ENCODE assay signal across 15 mouse cellular contexts in the genomic region with DNA sequence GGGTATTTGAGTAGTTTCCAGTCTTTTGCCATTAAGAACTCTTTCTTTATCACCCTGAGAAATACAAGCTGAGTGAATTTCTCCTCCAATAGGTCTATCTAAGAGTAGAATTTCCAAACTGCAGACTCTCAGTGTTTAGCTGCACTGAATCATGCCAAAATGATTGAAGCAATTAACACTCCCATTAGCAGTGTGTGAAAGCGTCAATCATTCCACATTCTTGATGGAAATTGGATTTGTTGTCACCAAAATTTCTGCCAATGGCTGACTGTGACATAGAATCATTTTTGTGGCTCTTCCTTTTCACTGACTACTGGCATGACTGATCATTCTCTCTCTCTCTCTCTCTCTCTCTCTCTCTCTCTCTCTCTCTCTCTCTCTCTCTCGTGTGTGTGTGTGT.
DNase-seq lines count a peak whose midpoint lies in the region; ATAC-seq and TF ChIP-seq lines count a peak whose summit lies in the region.
"Had no signal": no experiment of that assay in that cellular context is flagged by ENCODE, and none has a peak within 500 bp of the region (broad histone marks: within the 10 kb centered on the region; RNA-seq: fewer than 3 reads in every experiment).

No protein-coding gene starts in this region.

- ATAC-seq in forebrain, embryonic 15.5 days (replicated peaks): 0 out of 2 replicates have a peak, but pooled peaks have one; percentile 35
- ATAC-seq in forebrain, postnatal 0 days: peak; percentile 87
- ATAC-seq in forebrain, embryonic 13.5 days: no peak
- ATAC-seq in liver, embryonic 12.5 days: no peak

- no peaks in the 10 kb centered on the region for H3K9me3 ChIP-seq in forebrain, embryonic 15.5 days
- no peaks in the 10 kb centered on the region; the same call in 1 of the 2 replicates for H3K9me3 ChIP-seq in forebrain, embryonic 10.5 days
- H3K9me3 ChIP-seq in forebrain, postnatal 0 days (ENCODE audit: low read length): no peaks in the 10 kb centered on the region
- H3K9me3 ChIP-seq in forebrain, embryonic 13.5 days (replicated peaks): no peaks in the 10 kb centered on the region; the same call in 1 of the 2 replicates
- H3K9me3 ChIP-seq in liver, embryonic 12.5 days (replicated peaks): peaks cover 5% of the 10 kb centered on the region
- H3K9me3 ChIP-seq: embryonic facial prominence, embryonic 12.5 days had no signal

- no peaks in the 10 kb centered on the region for H3K4me1 ChIP-seq in forebrain, embryonic 15.5 days
- H3K4me1 ChIP-seq in forebrain, embryonic 10.5 days: no peaks in the 10 kb centered on the region
- no peaks in the 10 kb centered on the region for H3K4me1 ChIP-seq in forebrain, postnatal 0 days (ENCODE audit: insufficient read depth)
- H3K4me1 ChIP-seq in forebrain, embryonic 13.5 days: no peaks in the 10 kb centered on the region
- no peaks in the 10 kb centered on the region for H3K4me1 ChIP-seq in liver, embryonic 12.5 days
- H3K4me1 ChIP-seq: embryonic facial prominence, embryonic 10.5 days; embryonic facial prominence, embryonic 12.5 days had no signal

- no peaks in the 10 kb centered on the region for H3K27me3 ChIP-seq in forebrain, embryonic 15.5 days
- no peaks in the 10 kb centered on the region for H3K27me3 ChIP-seq in forebrain, embryonic 10.5 days (ENCODE audit: poor library complexity, severe bottlenecking)
- no peaks in the 10 kb centered on the region for H3K27me3 ChIP-seq in forebrain, postnatal 0 days (ENCODE audit: insufficient read depth, low read length)
- H3K27me3 ChIP-seq in forebrain, embryonic 13.5 days: no peaks in the 10 kb centered on the region
- no peaks in the 10 kb centered on the region for H3K27me3 ChIP-seq in liver, embryonic 12.5 days (replicated peaks)
- H3K27me3 ChIP-seq: embryonic facial prominence, embryonic 12.5 days had no signal

- no peak for TF ChIP-seq CTCF in forebrain, postnatal 0 days (IDR thresholded peaks at IDR 0.05; ENCODE audit: low read depth)

- no peaks in the 10 kb centered on the region for H3K36me3 ChIP-seq in forebrain, embryonic 15.5 days
- H3K36me3 ChIP-seq in forebrain, embryonic 10.5 days (replicated peaks): no peaks in the 10 kb centered on the region
- H3K36me3 ChIP-seq in forebrain, postnatal 0 days (ENCODE audit: insufficient read depth): no peaks in the 10 kb centered on the region
- no peaks in the 10 kb centered on the region for H3K36me3 ChIP-seq in forebrain, embryonic 13.5 days (ENCODE audit: poor library complexity, severe bottlenecking)
- H3K36me3 ChIP-seq in liver, embryonic 12.5 days: no peaks in the 10 kb centered on the region
- H3K36me3 ChIP-seq: embryonic facial prominence, embryonic 10.5 days; embryonic facial prominence, embryonic 12.5 days had no signal

- no peak overlapping the region for H3K9ac ChIP-seq in forebrain, embryonic 15.5 days (replicated peaks)
- no peak overlapping the region for H3K9ac ChIP-seq in forebrain, postnatal 0 days
- no peak overlapping the region for H3K9ac ChIP-seq in forebrain, embryonic 13.5 days
- no peak overlapping the region for H3K9ac ChIP-seq in liver, embryonic 12.5 days
- H3K9ac ChIP-seq: embryonic facial prominence, embryonic 12.5 days had no signal

- H3K27ac ChIP-seq in forebrain, embryonic 15.5 days (replicated peaks): no peak overlapping the region
- no peak overlapping the region for H3K27ac ChIP-seq in forebrain, embryonic 10.5 days
- no peak overlapping the region for H3K27ac ChIP-seq in forebrain, postnatal 0 days (ENCODE audit: low read depth, low read length)
- H3K27ac ChIP-seq in forebrain, embryonic 13.5 days: no peak overlapping the region
- no peak overlapping the region for H3K27ac ChIP-seq in liver, embryonic 12.5 days
- H3K27ac ChIP-seq: embryonic facial prominence, embryonic 10.5 days; embryonic facial prominence, embryonic 12.5 days had no signal

- no peak overlapping the region for H3K4me3 ChIP-seq in forebrain, embryonic 15.5 days
- H3K4me3 ChIP-seq in forebrain, embryonic 10.5 days: no peak overlapping the region
- H3K4me3 ChIP-seq in forebrain, postnatal 0 days (ENCODE audit: low read depth, low read length): no peak overlapping the region
- no peak overlapping the region for H3K4me3 ChIP-seq in forebrain, embryonic 13.5 days
- H3K4me3 ChIP-seq in liver, embryonic 12.5 days: no peak overlapping the region
- H3K4me3 ChIP-seq: embryonic facial prominence, embryonic 10.5 days; embryonic facial prominence, embryonic 12.5 days had no signal

- H3K4me2 ChIP-seq in forebrain, embryonic 15.5 days (replicated peaks): no peak overlapping the region
- H3K4me2 ChIP-seq in forebrain, postnatal 0 days (ENCODE audit: low read depth): no peak overlapping the region
- H3K4me2 ChIP-seq in forebrain, embryonic 13.5 days: no peak overlapping the region
- H3K4me2 ChIP-seq in liver, embryonic 12.5 days: no peak overlapping the region
- H3K4me2 ChIP-seq: embryonic facial prominence, embryonic 12.5 days had no signal

- WGBS in forebrain, embryonic 15.5 days: 76% methylated on average over 2 of the region's 2 CpGs
- 87% methylated on average over 1 of the region's 2 CpGs for WGBS in forebrain, embryonic 10.5 days
- WGBS in forebrain, postnatal 0 days: 47% methylated on average over 2 of the region's 2 CpGs
- 82% methylated on average over 2 of the region's 2 CpGs for WGBS in forebrain, embryonic 13.5 days
- 69% methylated on average over 1 of the region's 2 CpGs for WGBS in liver, embryonic 12.5 days (ENCODE audit: insufficient replicate concordance)

- no peak for DNase-seq in forebrain, embryonic 10.5 days (ENCODE audit: extremely low spot score, low spot score)
- peak; percentile 40 for DNase-seq in forebrain, postnatal 0 days
- DNase-seq: adrenal gland, adult 2 months; adrenal gland, postnatal 10 days; adrenal gland, postnatal 25 days; cerebellum, adult 11-12 months; cerebellum, adult 2 months; cerebellum, adult 9-10 months; cerebellum, postnatal 10 days; cerebellum, postnatal 25 days had no signal

Comparison
In these comparisons a context has a peak if more than half of its experiments do, and no peak if none do; other contexts are left out.
1. ATAC-seq: peak in forebrain, embryonic 15.5 days (single experiment) and forebrain, postnatal 0 days (single experiment); none in forebrain, embryonic 13.5 days (single experiment) and liver, embryonic 12.5 days (single experiment).